ENCODE assay signal across 7 mouse cellular contexts in the genomic region with DNA sequence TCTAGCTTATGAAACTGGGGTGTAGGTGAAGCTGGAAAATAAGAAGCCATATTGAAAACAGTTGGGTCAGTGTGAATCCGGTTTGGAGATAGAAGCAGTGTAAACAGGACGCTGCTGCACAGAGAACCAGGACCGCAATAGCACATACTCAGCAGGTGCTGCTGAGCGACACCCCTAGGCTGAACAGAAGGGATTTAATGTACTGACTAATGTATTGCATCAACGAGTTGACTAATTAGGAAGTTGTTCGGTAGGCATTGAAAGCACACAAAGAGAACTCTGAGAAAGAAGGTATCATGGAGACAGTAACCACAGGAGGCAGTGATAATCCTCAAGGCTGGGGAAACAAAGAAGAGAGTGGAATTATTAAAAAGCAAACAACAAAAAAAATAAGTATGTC.
DNase-seq lines count a peak whose midpoint lies in the region; ATAC-seq and TF ChIP-seq lines count a peak whose summit lies in the region.

No protein-coding gene starts in this region.

- no peaks in the 10 kb centered on the region for H3K36me3 ChIP-seq in neural tube, embryonic 11.5 days (ENCODE audit: control insufficient read depth, insufficient read depth, low read length)
- no peaks in the 10 kb centered on the region for H3K36me3 ChIP-seq in forebrain, embryonic 13.5 days (ENCODE audit: poor library complexity, severe bottlenecking)
- no peaks in the 10 kb centered on the region for H3K36me3 ChIP-seq in liver, embryonic 14.5 days (replicated peaks; ENCODE audit: control insufficient read depth, insufficient read depth, low read depth)
- H3K36me3 ChIP-seq in stomach, postnatal 0 days (ENCODE audit: control insufficient read depth, insufficient read depth, low read length): no peaks in the 10 kb centered on the region

- no peaks in the 10 kb centered on the region for H3K27me3 ChIP-seq in neural tube, embryonic 11.5 days (ENCODE audit: control insufficient read depth, insufficient read depth, low read length)
- no peaks in the 10 kb centered on the region for H3K27me3 ChIP-seq in forebrain, embryonic 13.5 days
- H3K27me3 ChIP-seq in liver, embryonic 14.5 days (ENCODE audit: control insufficient read depth, insufficient read depth, low read length): no peaks in the 10 kb centered on the region
- H3K27me3 ChIP-seq in stomach, postnatal 0 days (ENCODE audit: control insufficient read depth, insufficient read depth, low read length): no peaks in the 10 kb centered on the region

- no peaks in the 10 kb centered on the region for H3K9me3 ChIP-seq in neural tube, embryonic 11.5 days (ENCODE audit: control insufficient read depth, low read length)
- H3K9me3 ChIP-seq in forebrain, embryonic 13.5 days (replicated peaks): no peaks in the 10 kb centered on the region
- no peaks in the 10 kb centered on the region for H3K9me3 ChIP-seq in liver, embryonic 14.5 days (ENCODE audit: control insufficient read depth, low read length)
- H3K9me3 ChIP-seq in stomach, postnatal 0 days (ENCODE audit: control insufficient read depth, low read length): no peaks in the 10 kb centered on the region

- no peak for TF ChIP-seq CTCF in liver, embryonic 14.5 days (IDR thresholded peaks at IDR 0.05; ENCODE audit: low read depth)
- no peak for TF ChIP-seq CTCF in stomach, postnatal 0 days (IDR thresholded peaks at IDR 0.05; ENCODE audit: low read depth)

- peak overlapping the region; percentile 20; the same call in 1 of the 2 replicates for H3K4me2 ChIP-seq in neural tube, embryonic 11.5 days (ENCODE audit: low read depth)
- peak overlapping the region; percentile 47 for H3K4me2 ChIP-seq in forebrain, embryonic 13.5 days
- peak overlapping the region; percentile 51 for H3K4me2 ChIP-seq in liver, embryonic 14.5 days (ENCODE audit: low read depth)
- peak overlapping the region; percentile 42; the same call in 1 of the 2 replicates for H3K4me2 ChIP-seq in stomach, postnatal 0 days (replicated peaks; ENCODE audit: low read depth)

- no peak for TF ChIP-seq EP300 in liver, embryonic 14.5 days (IDR thresholded peaks at IDR 0.05; ENCODE audit: low read depth)
- no peak for TF ChIP-seq EP300 in stomach, postnatal 0 days (optimal IDR thresholded peaks at IDR 0.05)

- H3K4me1 ChIP-seq in neural tube, embryonic 11.5 days (ENCODE audit: control insufficient read depth, insufficient read depth, low read length): no peaks in the 10 kb centered on the region
- H3K4me1 ChIP-seq in forebrain, embryonic 13.5 days: no peaks in the 10 kb centered on the region
- no peaks in the 10 kb centered on the region for H3K4me1 ChIP-seq in liver, embryonic 14.5 days (replicated peaks; ENCODE audit: control insufficient read depth in 2 of 2, insufficient read depth in 2 of 2, low read length in 1 of 2)
- H3K4me1 ChIP-seq in stomach, postnatal 0 days (replicated peaks; ENCODE audit: control insufficient read depth, insufficient read depth): no peaks in the 10 kb centered on the region

- H3K27ac ChIP-seq in neural tube, embryonic 11.5 days (ENCODE audit: low read depth, low read length): no peak overlapping the region
- peak overlapping the region; percentile 95 for H3K27ac ChIP-seq in forebrain, embryonic 13.5 days
- no peak overlapping the region for H3K27ac ChIP-seq in liver, embryonic 14.5 days
- H3K27ac ChIP-seq in stomach, postnatal 0 days (replicated peaks): no peak overlapping the region

- no peak for DNase-seq in neural tube, embryonic 11.5 days (ENCODE audit: low spot score)
- no peak for DNase-seq in neural tube, embryonic 10.5 days (ENCODE audit: extremely low spot score, low spot score)
- no peak for DNase-seq in liver, embryonic 14.5 days (ENCODE audit: low read depth in 3 of 3, low spot score in 3 of 3)
- no peak for DNase-seq in stomach, postnatal 0 days (ENCODE audit: low spot score)
- no peak for DNase-seq in layer of hippocampus, postnatal 10 days (ENCODE audit: low spot score in 2 of 2)
- no peak for DNase-seq in right cerebral cortex, postnatal 14 days

- WGBS in neural tube, embryonic 11.5 days: 40% methylated on average over 6 of the region's 6 CpGs
- 23% methylated on average over 6 of the region's 6 CpGs for WGBS in forebrain, embryonic 13.5 days
- WGBS in liver, embryonic 14.5 days (ENCODE audit: insufficient replicate concordance): 40% methylated on average over 6 of the region's 6 CpGs
- 32% methylated on average over 6 of the region's 6 CpGs for WGBS in stomach, postnatal 0 days

- H3K9ac ChIP-seq in neural tube, embryonic 11.5 days (ENCODE audit: low read length): 0 out of 2 replicates have a peak overlapping the region, but pooled peaks have one; percentile 29
- H3K9ac ChIP-seq in forebrain, embryonic 13.5 days: peak overlapping the region; percentile 52
- no peak overlapping the region for H3K9ac ChIP-seq in liver, embryonic 14.5 days (replicated peaks)
- no peak overlapping the region for H3K9ac ChIP-seq in stomach, postnatal 0 days (ENCODE audit: low read length)

- peak; percentile 55; the same call in 1 of the 2 replicates for ATAC-seq in neural tube, embryonic 11.5 days (ENCODE audit: insufficient read depth, low FRiP score, low TSS enrichment)
- ATAC-seq in forebrain, embryonic 13.5 days: peak; percentile 84
- ATAC-seq in liver, embryonic 14.5 days (ENCODE audit: insufficient read depth): no peak
- ATAC-seq in stomach, postnatal 0 days (ENCODE audit: low FRiP score, low TSS enrichment): peak; percentile 54; the same call in 1 of the 2 replicates

- H3K4me3 ChIP-seq in neural tube, embryonic 11.5 days (ENCODE audit: low read depth, low read length): no peak overlapping the region
- H3K4me3 ChIP-seq in forebrain, embryonic 13.5 days: peak overlapping the region; percentile 30
- H3K4me3 ChIP-seq in liver, embryonic 14.5 days (ENCODE audit: insufficient read depth in 1 of 2, low read depth in 2 of 2, low read length in 2 of 2): no peak overlapping the region
- peak overlapping the region; percentile 23; the same call in 1 of the 2 replicates for H3K4me3 ChIP-seq in stomach, postnatal 0 days (ENCODE audit: low read depth, low read length)

Comparison
In these comparisons a context has a peak if more than half of its experiments do, and no peak if none do; other contexts are left out.
1. H3K4me3 ChIP-seq: peak in forebrain, embryonic 13.5 days (single experiment) and stomach, postnatal 0 days (single experiment); none in neural tube, embryonic 11.5 days (single experiment) and liver, embryonic 14.5 days (0 of 2).
2. H3K9ac ChIP-seq: peak in neural tube, embryonic 11.5 days (single experiment) and forebrain, embryonic 13.5 days (single experiment); none in liver, embryonic 14.5 days (single experiment) and stomach, postnatal 0 days (single experiment).
3. Peak in every context shown above with its lines, with median percentiles within 50 percentile points of each other: H3K4me2 ChIP-seq.